Mouse (Mus musculus): ENCODE results near the gene Slc10a7. TPM values are rescaled to one million over a fixed set of nuclear protein-coding genes. Genes with fewer than 3 reads are reported as not detected.

Slc10a7 gene
- polyA plus RNA-seq, 2 experiments, result 13.1 to 20.9 TPM

DNA sequence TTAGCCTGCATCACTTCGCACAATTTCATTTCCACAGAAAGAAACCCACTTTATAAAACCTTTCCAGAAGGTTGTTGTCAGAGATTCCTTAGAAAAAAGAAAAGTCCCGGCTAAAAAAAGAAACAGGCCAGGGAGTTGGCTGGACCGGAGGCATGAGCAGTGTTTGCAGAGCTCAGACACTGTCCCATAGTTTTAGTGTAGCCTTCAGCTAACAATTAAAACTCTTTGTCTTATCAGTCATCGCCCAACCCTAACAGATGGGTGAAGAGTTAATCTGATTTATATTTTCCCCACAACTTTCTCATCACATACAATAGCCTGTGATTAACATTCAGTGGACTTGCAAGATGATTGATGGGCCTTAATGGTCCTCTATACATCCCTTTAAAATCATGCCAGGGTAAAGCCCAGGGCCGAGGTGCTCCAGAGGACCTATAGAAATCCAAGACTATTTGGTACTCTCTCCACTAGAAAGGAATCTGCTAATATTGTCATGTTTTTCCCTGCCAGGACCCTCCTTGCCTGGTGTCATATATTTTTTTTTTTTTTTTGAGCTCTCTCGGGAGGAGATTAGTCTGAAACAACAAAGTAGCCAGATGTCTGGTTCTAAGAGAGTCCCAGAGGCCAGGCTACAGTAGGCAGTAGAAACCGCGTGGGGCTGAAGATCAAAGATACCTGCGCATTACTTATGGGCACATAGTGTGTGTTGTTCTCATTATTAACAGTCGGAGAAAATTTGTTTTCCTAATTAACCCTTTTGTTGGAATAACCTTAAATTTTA lies 41.0 kb downstream of the Slc10a7 start:
- 44% methylated on average over 10 of the region's 10 CpGs for WGBS
- Histone ChIP-seq H3K27me3 (ENCODE audit: control insufficient read depth, insufficient read depth, low read length) (no peaks in the 10 kb centered on the region), H3K4me2 (replicated peaks; ENCODE audit: low read depth, low read length, severe bottlenecking) (no peak overlapping the region), H3K9ac (ENCODE audit: low read depth, low read length, severe bottlenecking) (no peak overlapping the region), H3K27ac (replicated peaks; ENCODE audit: low read depth, low read length) (no peak overlapping the region), H3K9me3 (ENCODE audit: control insufficient read depth, low read length) (no peaks in the 10 kb centered on the region), H3K4me1 (ENCODE audit: control insufficient read depth, insufficient read depth, low read length) (peaks cover 9% of the 10 kb centered on the region), H3K36me3 (ENCODE audit: control insufficient read depth, insufficient read depth, low read length) (no peaks in the 10 kb centered on the region), H3K4me3 (replicated peaks; ENCODE audit: low read length) (no peak overlapping the region)
- DNase-seq (ENCODE audit: low spot score) (no peak), ATAC-seq (ENCODE audit: low FRiP score, low read depth) (no peak)
- no peak for TF ChIP-seq POLR2A (IDR thresholded peaks at IDR 0.05; ENCODE audit: borderline replicate concordance, extremely low read depth, insufficient read depth, insufficient read length)

DNA sequence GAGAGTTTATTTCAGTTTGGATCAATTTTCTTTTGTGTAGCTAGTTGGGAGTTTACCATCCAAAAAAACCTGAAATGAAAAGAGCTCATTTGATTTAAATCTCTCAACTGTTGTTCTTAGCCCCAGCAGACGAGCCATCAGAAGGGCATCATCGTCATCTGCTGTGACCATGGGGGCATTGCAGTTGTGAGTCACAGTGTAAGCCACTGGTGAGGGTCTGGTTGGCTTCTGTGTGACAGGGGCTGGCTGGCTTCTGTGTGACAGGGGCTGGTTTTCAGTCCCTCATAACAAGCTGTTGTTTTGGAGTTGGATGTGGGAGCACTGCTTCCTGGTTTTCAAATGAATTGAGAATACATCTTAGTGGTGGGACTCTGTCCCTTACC lies 41.6 kb downstream of the Slc10a7 start:
- Histone ChIP-seq H3K9me3 (ENCODE audit: control insufficient read depth, low read length) (no peaks in the 10 kb centered on the region), H3K4me2 (replicated peaks; ENCODE audit: low read depth, low read length, severe bottlenecking) (no peak overlapping the region), H3K9ac (ENCODE audit: low read depth, low read length, severe bottlenecking) (no peak overlapping the region), H3K36me3 (ENCODE audit: control insufficient read depth, insufficient read depth, low read length) (no peaks in the 10 kb centered on the region), H3K4me1 (ENCODE audit: control insufficient read depth, insufficient read depth, low read length) (peaks cover 9% of the 10 kb centered on the region), H3K4me3 (replicated peaks; ENCODE audit: low read length) (no peak overlapping the region), H3K27me3 (ENCODE audit: control insufficient read depth, insufficient read depth, low read length) (no peaks in the 10 kb centered on the region), H3K27ac (replicated peaks; ENCODE audit: low read depth, low read length) (no peak overlapping the region)
- WGBS, result 56% methylated on average over 2 of the region's 2 CpGs
- DNase-seq (ENCODE audit: low spot score), result no peak
- TF ChIP-seq POLR2A (IDR thresholded peaks at IDR 0.05; ENCODE audit: borderline replicate concordance, extremely low read depth, insufficient read depth, insufficient read length), result no peak
- no peak for ATAC-seq (ENCODE audit: low FRiP score, low read depth)

DNA sequence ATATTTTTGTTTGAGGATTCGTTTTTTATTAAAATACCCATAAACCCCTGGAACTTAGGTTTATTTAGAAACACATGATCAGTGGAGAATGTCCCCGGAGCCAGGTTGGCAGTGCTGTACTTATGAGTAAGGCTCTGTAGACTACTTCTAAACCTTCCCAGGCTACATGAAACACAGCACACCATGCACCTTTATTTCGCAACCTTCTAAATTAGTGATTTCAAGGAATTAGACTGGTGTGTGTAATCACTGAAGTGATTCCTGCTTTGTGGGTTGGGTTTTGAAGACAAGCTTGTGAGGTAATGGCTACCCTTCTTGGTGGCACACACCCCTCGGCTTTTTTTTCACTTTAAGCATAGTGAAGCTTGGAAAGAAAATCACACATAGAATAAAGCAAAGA lies 46.7 kb downstream of the Slc10a7 start:
- no peak overlapping the region for H3K9ac ChIP-seq (ENCODE audit: low read depth, low read length, severe bottlenecking)
- no peak for TF ChIP-seq POLR2A (IDR thresholded peaks at IDR 0.05; ENCODE audit: borderline replicate concordance, extremely low read depth, insufficient read depth, insufficient read length)
- no peaks in the 10 kb centered on the region for H3K27me3 ChIP-seq (ENCODE audit: control insufficient read depth, insufficient read depth, low read length)
- H3K4me2 ChIP-seq (replicated peaks; ENCODE audit: low read depth, low read length, severe bottlenecking), result no peak overlapping the region
- no peak overlapping the region for H3K4me3 ChIP-seq (replicated peaks; ENCODE audit: low read length)
- H3K4me1 ChIP-seq (ENCODE audit: control insufficient read depth, insufficient read depth, low read length), result peaks cover 3% of the 10 kb centered on the region
- H3K9me3 ChIP-seq (ENCODE audit: control insufficient read depth, low read length), result no peaks in the 10 kb centered on the region
- H3K36me3 ChIP-seq (ENCODE audit: control insufficient read depth, insufficient read depth, low read length), result no peaks in the 10 kb centered on the region
- DNase-seq (ENCODE audit: low spot score), result no peak
- no peak overlapping the region for H3K27ac ChIP-seq (replicated peaks; ENCODE audit: low read depth, low read length)
- no peak for ATAC-seq (ENCODE audit: low FRiP score, low read depth)
- 83% methylated on average over 4 of the region's 4 CpGs for WGBS

- no peak overlapping the region for H3K4me3 ChIP-seq (replicated peaks; ENCODE audit: low read length)
- H3K4me2 ChIP-seq (replicated peaks; ENCODE audit: low read depth, low read length, severe bottlenecking), result no peak overlapping the region
- H3K4me1 ChIP-seq (ENCODE audit: control insufficient read depth, insufficient read depth, low read length), result no peaks in the 10 kb centered on the region
- H3K36me3 ChIP-seq (ENCODE audit: control insufficient read depth, insufficient read depth, low read length), result no peaks in the 10 kb centered on the region; the same call in 1 of the 2 replicates
- WGBS, result 63% methylated on average over 11 of the region's 11 CpGs
- no peak for ATAC-seq (ENCODE audit: low FRiP score, low read depth)
- no peaks in the 10 kb centered on the region for H3K9me3 ChIP-seq (ENCODE audit: control insufficient read depth, low read length)
- H3K9ac ChIP-seq (ENCODE audit: low read depth, low read length, severe bottlenecking), result no peak overlapping the region
- no peak for TF ChIP-seq POLR2A (IDR thresholded peaks at IDR 0.05; ENCODE audit: borderline replicate concordance, extremely low read depth, insufficient read depth, insufficient read length)
- H3K27me3 ChIP-seq (ENCODE audit: control insufficient read depth, insufficient read depth, low read length), result no peaks in the 10 kb centered on the region
- H3K27ac ChIP-seq (replicated peaks; ENCODE audit: low read depth, low read length), result no peak overlapping the region
- no peak for DNase-seq (ENCODE audit: low spot score)
These were observed 47.8 kb downstream of the Slc10a7 start for GRCm38 (mm10) chr8:78556773-78557434.

GRCm38 (mm10) chr8:78561620-78562019 lies 52.5 kb downstream of the Slc10a7 start:
- H3K4me3 ChIP-seq (replicated peaks; ENCODE audit: low read length), result no peak overlapping the region

More at GRCm38 (mm10) chr8:78561620-78562019, 52.5 kb downstream of the Slc10a7 start:
- Histone ChIP-seq H3K4me2 (replicated peaks; ENCODE audit: low read depth, low read length, severe bottlenecking) (no peak overlapping the region), H3K27me3 (ENCODE audit: control insufficient read depth, insufficient read depth, low read length) (no peaks in the 10 kb centered on the region), H3K9ac (ENCODE audit: low read depth, low read length, severe bottlenecking) (no peak overlapping the region), H3K27ac (replicated peaks; ENCODE audit: low read depth, low read length) (no peak overlapping the region), H3K9me3 (ENCODE audit: control insufficient read depth, low read length) (no peaks in the 10 kb centered on the region), H3K36me3 (ENCODE audit: control insufficient read depth, insufficient read depth, low read length) (no peaks in the 10 kb centered on the region; the same call in 1 of the 2 replicates), H3K4me1 (ENCODE audit: control insufficient read depth, insufficient read depth, low read length) (no peaks in the 10 kb centered on the region)
- no peak for DNase-seq (ENCODE audit: low spot score)
- no peak for ATAC-seq (ENCODE audit: low FRiP score, low read depth)
- WGBS, result 89% methylated on average over 6 of the region's 6 CpGs
- TF ChIP-seq POLR2A (IDR thresholded peaks at IDR 0.05; ENCODE audit: borderline replicate concordance, extremely low read depth, insufficient read depth, insufficient read length), result no peak

Data from limb, embryonic 14.5 days (tissue).